Mouse (Mus musculus) heart, adult 2 months (tissue): ENCODE data around the gene Ehmt1. TPM values are rescaled to one million over a fixed set of nuclear protein-coding genes. Genes with fewer than 3 reads are reported as not detected.

Experiments
- DNase-seq, 2 experiments: peaks; one replicate each; pipeline ENCODE4 v3.0.0; 2021
- H3K27ac ChIP-seq: fragments of 200-600 bp; 2 replicates; pipeline ENCODE4 v1.8.1; 2022
- H3K27me3 ChIP-seq: fragments of 200-500 bp; 2 replicates; pipeline ENCODE4 v1.6.1; 2012; ENCODE audit warnings: mild to moderate bottlenecking, low read length, inconsistent platforms, mixed read lengths; ENCODE audit not compliant: control insufficient read depth, insufficient read depth
- H3K36me3 ChIP-seq: fragments of 200-500 bp; 2 replicates; pipeline ENCODE4 v1.6.1; 2012; ENCODE audit warnings: low read length, inconsistent platforms; ENCODE audit not compliant: control insufficient read depth, insufficient read depth
- H3K4me1 ChIP-seq: fragments of 200-500 bp; 2 replicates; pipeline ENCODE4 v1.6.1; 2011; ENCODE audit warnings: low read length; ENCODE audit not compliant: control insufficient read depth, insufficient read depth
- H3K4me3 ChIP-seq: fragments of 200-600 bp; 2 replicates; pipeline ENCODE4 v1.8.1; 2022
- H3K79me2 ChIP-seq: fragments of 200-500 bp; replicated peaks from 2 replicates; pipeline ENCODE4 v1.6.1; 2012; ENCODE audit warnings: mild to moderate bottlenecking, inconsistent platforms, low read length, moderate library complexity, mixed read lengths; ENCODE audit not compliant: control insufficient read depth, insufficient read depth
- H3K9ac ChIP-seq: fragments of 200-500 bp; 2 replicates; pipeline ENCODE4 v1.6.1; 2012; ENCODE audit warnings: low read depth, mild to moderate bottlenecking, control low read depth, inconsistent platforms, low read length, mixed read lengths
- CTCF ChIP-seq: fragments of 200-600 bp; IDR thresholded peaks from 2 replicates; pipeline ENCODE4 v1.8.1; 2022; ENCODE audit warnings: antibody characterized with exemption, mild to moderate bottlenecking, moderate library complexity
- EP300 ChIP-seq: fragments of 200-500 bp; IDR thresholded peaks from 2 replicates; pipeline ENCODE4 v1.6.1; 2011; ENCODE audit warnings: low read depth, low read length, control low read depth; ENCODE audit not compliant: insufficient read depth
- POLR2A ChIP-seq: fragments of 200-500 bp; IDR thresholded peaks from 2 replicates; pipeline ENCODE4 v1.6.1; 2011; ENCODE audit warnings: mild to moderate bottlenecking, low read depth, low read length, control low read depth; ENCODE audit not compliant: insufficient read depth
- WGBS: fragments of 180-500 bp; shearing (Covaris S2); methylation state at CpG from one replicate; pipeline ENCODE4 v1.1.7; 2018; 5-methylcytosine and 5-hydroxymethylcytosine counted together
- intact Hi-C: fragments of 180-260 bp; cut with DNase I; formaldehyde crosslinking; loops from one replicate; pipeline ENCODE4 v1.15.1; 2025
- polyA plus RNA-seq: library from polyadenylated mRNA; depleted of rRNA; stranded (reverse); fragments of >200 nt; gene quantifications from 2 replicates; pipeline ENCODE4 v1.2.3, GENCODE M21; 2012
- total RNA-seq, 2 experiments: library from RNA; stranded (reverse); gene quantifications; 2 replicates each; pipeline ENCODE4 v1.2.3; 2021

The Ehmt1 gene
- total and polyA plus RNA-seq, 3 experiments, result 27.0 to 33.2 (median 29.8) TPM

- Histone ChIP-seq H3K79me2 (peaks cover 1% of the 10 kb centered on the region; the same call in 1 of the 2 replicates), H3K4me3 (peak overlapping the region; percentile 48), H3K27me3 (no peaks in the 10 kb centered on the region), H3K4me1 (peaks cover 5% of the 10 kb centered on the region), H3K36me3 (peaks cover 7% of the 10 kb centered on the region; the same call in 1 of the 2 replicates), H3K27ac (peak overlapping the region; percentile 91), H3K9ac (peak overlapping the region; percentile 64)
- intact Hi-C loops, result no loop called here
- WGBS, result 10% methylated on average over 8 of the region's 8 CpGs
- no peak for TF ChIP-seq EP300
- no peak for DNase-seq
Measured at GRCm38 (mm10) chr2:24919839-24920175, 393 bp upstream of the Ehmt1 start.

GRCm38 (mm10) chr2:24914762-24915161, 4.7 kb downstream of the Ehmt1 start:
- Histone ChIP-seq H3K27ac (no peak overlapping the region), H3K4me1 (peaks cover 5% of the 10 kb centered on the region), H3K9ac (no peak overlapping the region), H3K36me3 (peaks cover 7% of the 10 kb centered on the region; the same call in 1 of the 2 replicates), H3K27me3 (no peaks in the 10 kb centered on the region), H3K4me3 (no peak overlapping the region), H3K79me2 (peaks cover 8% of the 10 kb centered on the region)
- 44% methylated on average over 3 of the region's 3 CpGs for WGBS
- no peak for DNase-seq
- intact Hi-C loops, result no loop called here
- TF ChIP-seq POLR2A (no peak), CTCF (no peak), EP300 (no peak)

GRCm38 (mm10) chr2:24912589-24912988, 6.8 kb downstream of the Ehmt1 start:
- peaks cover 9% of the 10 kb centered on the region for H3K79me2 ChIP-seq
- no peaks in the 10 kb centered on the region; the same call in none of the 2 replicates for H3K4me1 ChIP-seq
- DNase-seq, result no peak
- H3K27ac ChIP-seq, result no peak overlapping the region
- TF ChIP-seq POLR2A (no peak), CTCF (no peak), EP300 (no peak)
- intact Hi-C loops, result no loop called here
- no peak overlapping the region for H3K9ac ChIP-seq
- no peaks in the 10 kb centered on the region for H3K27me3 ChIP-seq
- no peaks in the 10 kb centered on the region for H3K36me3 ChIP-seq
- no peak overlapping the region for H3K4me3 ChIP-seq

GRCm38 (mm10) chr2:24912189-24912588, 7.2 kb downstream of the Ehmt1 start:
- Histone ChIP-seq H3K9ac (no peak overlapping the region), H3K36me3 (no peaks in the 10 kb centered on the region), H3K27me3 (no peaks in the 10 kb centered on the region), H3K4me1 (no peaks in the 10 kb centered on the region; the same call in none of the 2 replicates), H3K27ac (no peak overlapping the region), H3K79me2 (peaks cover 9% of the 10 kb centered on the region), H3K4me3 (no peak overlapping the region)
- 90% methylated on average over 4 of the region's 4 CpGs for WGBS
- TF ChIP-seq POLR2A (no peak), CTCF (no peak), EP300 (no peak)
- DNase-seq, result no peak
- intact Hi-C loops, result no loop called here

GRCm38 (mm10) chr2:24910481-24910880, 8.9 kb downstream of the Ehmt1 start:
- intact Hi-C loops, result no loop called here
- no peaks in the 10 kb centered on the region for H3K27me3 ChIP-seq
- no peak overlapping the region for H3K27ac ChIP-seq
- no peak overlapping the region for H3K9ac ChIP-seq
- peaks cover 10% of the 10 kb centered on the region for H3K36me3 ChIP-seq
- no peak overlapping the region for H3K4me3 ChIP-seq
- TF ChIP-seq CTCF (no peak), EP300 (no peak), POLR2A (no peak)
- H3K4me1 ChIP-seq, result peaks cover 2% of the 10 kb centered on the region
- no peak for DNase-seq
- peaks cover 10% of the 10 kb centered on the region for H3K79me2 ChIP-seq
- 84% methylated on average over 4 of the region's 4 CpGs for WGBS

GRCm38 (mm10) chr2:24905653-24906155, 13.7 kb downstream of the Ehmt1 start:
- WGBS, result 13% methylated on average over 2 of the region's 2 CpGs
- TF ChIP-seq CTCF (no peak), EP300 (no peak), POLR2A (no peak)

More at GRCm38 (mm10) chr2:24905653-24906155, 13.7 kb downstream of the Ehmt1 start:
- H3K79me2 ChIP-seq, result peaks cover 9% of the 10 kb centered on the region
- H3K27me3 ChIP-seq, result no peaks in the 10 kb centered on the region
- H3K4me1 ChIP-seq, result peaks cover 9% of the 10 kb centered on the region
- no peak overlapping the region for H3K4me3 ChIP-seq
- H3K27ac ChIP-seq, result no peak overlapping the region
- H3K9ac ChIP-seq, result no peak overlapping the region
- peaks cover 10% of the 10 kb centered on the region for H3K36me3 ChIP-seq
- no peak for DNase-seq
- intact Hi-C loops, result no loop called here
